Mouse (Mus musculus): ENCODE results near the gene Tbc1d4. TPM values are rescaled to one million over a fixed set of nuclear protein-coding genes. Genes with fewer than 3 reads are reported as not detected.

The Tbc1d4 gene
- total and polyA plus RNA-seq, 2 experiments from 2014 or later, result 6.9 to 14.7 TPM

DNA sequence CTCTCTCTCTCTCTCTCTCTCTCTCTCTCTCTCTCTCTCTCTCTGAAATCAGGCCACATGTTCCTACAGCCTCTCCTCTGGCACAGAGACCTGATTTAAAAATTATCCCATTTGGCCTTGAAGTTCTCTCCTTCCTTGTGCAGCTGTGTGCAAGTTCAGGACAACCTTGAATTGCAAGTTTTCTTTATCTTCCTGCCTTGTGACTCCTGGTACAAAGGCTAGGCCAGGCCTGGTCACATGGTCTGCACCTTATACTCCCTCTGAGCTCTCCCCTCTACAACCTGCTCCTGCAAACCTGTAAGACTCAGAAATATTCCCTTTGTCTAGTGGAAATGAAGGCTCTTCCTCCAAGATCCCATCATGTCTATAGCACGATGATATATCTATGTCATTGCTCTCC is 36.0 kb upstream of the Tbc1d4 start:
- H3K27me3 ChIP-seq (ENCODE audit: insufficient read depth, low read length), result no peaks in the 10 kb centered on the region
- H3K36me3 ChIP-seq (ENCODE audit: insufficient read depth), result no peaks in the 10 kb centered on the region
- H3K27ac ChIP-seq (ENCODE audit: low read depth, low read length), result no peak overlapping the region
- no peak for DNase-seq
- no peak for TF ChIP-seq CTCF (IDR thresholded peaks at IDR 0.05; ENCODE audit: low read depth)
- H3K4me1 ChIP-seq (ENCODE audit: insufficient read depth), result no peaks in the 10 kb centered on the region
- WGBS, result 90% methylated on average over 1 of the region's 1 CpGs
- no peak overlapping the region for H3K4me3 ChIP-seq (ENCODE audit: low read depth, low read length)
- no peaks in the 10 kb centered on the region for H3K9me3 ChIP-seq (ENCODE audit: low read length)
- H3K9ac ChIP-seq, result no peak overlapping the region
- H3K4me2 ChIP-seq (ENCODE audit: low read depth), result no peak overlapping the region
- no peak for ATAC-seq

DNA sequence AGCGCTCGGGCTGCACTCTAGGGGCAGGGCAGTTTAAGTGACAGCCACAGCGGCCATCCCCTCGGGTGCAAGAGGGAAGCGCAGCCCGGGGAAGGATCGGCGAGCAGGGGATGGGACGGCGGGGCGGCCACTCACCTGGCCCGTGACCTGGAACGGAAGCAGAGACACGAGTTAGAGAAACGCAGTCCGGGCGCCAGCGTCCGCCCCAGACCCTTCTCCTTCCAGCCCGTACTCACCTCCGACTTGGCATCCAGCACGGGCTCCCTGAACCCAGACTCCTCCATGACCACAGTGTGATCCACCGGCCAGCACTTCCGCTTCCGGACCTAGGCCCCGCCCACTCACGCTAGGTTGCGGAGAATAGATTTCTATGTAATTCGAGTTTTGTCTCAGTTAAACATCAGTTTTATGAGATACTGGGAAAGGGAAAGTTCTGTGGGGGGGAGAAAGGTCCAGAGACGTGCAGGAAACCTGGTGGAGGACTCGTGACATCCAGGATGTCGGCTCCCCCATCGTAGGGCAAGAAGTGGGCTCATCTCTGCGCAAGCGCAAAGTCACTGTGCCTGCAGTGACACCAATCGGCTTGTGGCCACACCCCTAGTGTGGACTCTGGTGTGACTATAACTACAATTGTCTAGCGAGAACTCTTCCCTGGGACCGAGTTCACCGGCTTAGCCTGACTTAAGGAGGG is 31.3 kb upstream of the Tbc1d4 start, which contains the start of gene Commd6:
TSS of gene Commd6 (minus strand) at position 534 of the 691 bp plus-strand sequence.
- Histone ChIP-seq H3K27ac (ENCODE audit: low read depth, low read length) (peak within 1 kb of the TSS; percentile 89), H3K36me3 (ENCODE audit: insufficient read depth) (no peaks in the 10 kb centered on the region), H3K4me3 (ENCODE audit: low read depth, low read length) (peak within 1 kb of the TSS; percentile 87), H3K9ac (peak within 1 kb of the TSS; percentile 89), H3K4me1 (ENCODE audit: insufficient read depth) (no peaks in the 10 kb centered on the region), H3K4me2 (ENCODE audit: low read depth) (peak within 1 kb of the TSS; percentile 59), H3K27me3 (ENCODE audit: insufficient read depth, low read length) (no peaks in the 10 kb centered on the region), H3K9me3 (ENCODE audit: low read length) (no peaks in the 10 kb centered on the region)
- peak; percentile 34 for TF ChIP-seq CTCF (IDR thresholded peaks at IDR 0.05; ENCODE audit: low read depth)
- under 1% methylated on average over 39 of the region's 39 CpGs for WGBS
- DNase-seq (peak; percentile 95), ATAC-seq (peak; percentile 98)

DNA sequence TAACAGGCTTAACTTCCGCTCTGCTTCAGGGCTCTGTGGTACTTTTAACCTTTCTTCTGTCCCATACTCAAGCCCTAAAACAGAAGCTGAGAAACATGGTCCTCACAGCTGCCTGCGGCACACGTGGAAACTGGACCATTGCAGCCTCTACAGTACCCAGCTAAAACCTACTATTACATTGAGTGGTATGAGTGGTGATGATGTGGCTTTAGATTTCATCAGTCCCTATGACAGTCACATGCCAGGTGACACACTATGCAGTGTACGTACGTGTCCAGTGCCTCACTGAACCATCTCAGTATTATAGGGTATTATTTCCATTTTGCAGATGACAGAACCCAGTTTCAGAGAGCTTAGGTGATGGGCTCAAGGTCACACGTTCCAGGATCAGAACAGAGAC is 28.4 kb upstream of the Tbc1d4 start:
- 89% methylated on average over 6 of the region's 6 CpGs for WGBS
- no peak overlapping the region for H3K9ac ChIP-seq
- no peaks in the 10 kb centered on the region for H3K9me3 ChIP-seq (ENCODE audit: low read length)
- no peak for DNase-seq
- H3K36me3 ChIP-seq (ENCODE audit: insufficient read depth), result peaks cover 7% of the 10 kb centered on the region; the same call in 1 of the 2 replicates
- no peak overlapping the region for H3K27ac ChIP-seq (ENCODE audit: low read depth, low read length)
- TF ChIP-seq CTCF (IDR thresholded peaks at IDR 0.05; ENCODE audit: low read depth), result no peak
- no peaks in the 10 kb centered on the region for H3K4me1 ChIP-seq (ENCODE audit: insufficient read depth)
- no peak overlapping the region for H3K4me3 ChIP-seq (ENCODE audit: low read depth, low read length)
- H3K4me2 ChIP-seq (ENCODE audit: low read depth), result no peak overlapping the region
- H3K27me3 ChIP-seq (ENCODE audit: insufficient read depth, low read length), result no peaks in the 10 kb centered on the region
- no peak for ATAC-seq

DNA sequence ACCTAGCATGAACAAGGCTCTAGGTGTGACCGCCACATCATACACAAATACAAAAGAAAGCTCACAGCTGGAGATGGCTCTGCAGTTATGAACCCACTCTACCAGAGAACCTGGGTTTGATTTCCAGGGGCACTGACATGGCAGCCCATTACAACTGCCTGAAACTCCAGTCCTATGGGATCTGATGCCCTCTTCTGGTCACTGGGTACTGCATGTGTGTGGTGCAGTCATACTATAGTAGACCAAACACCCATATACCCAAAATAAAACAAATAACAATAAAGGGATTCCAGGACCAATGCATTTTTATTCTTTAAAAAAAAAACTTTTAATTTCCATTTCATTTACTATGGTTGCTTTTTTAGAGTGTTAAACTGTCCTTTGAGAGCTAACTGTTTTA is 26.8 kb upstream of the Tbc1d4 start:
- no peak overlapping the region for H3K9ac ChIP-seq
- H3K4me1 ChIP-seq (ENCODE audit: insufficient read depth), result no peaks in the 10 kb centered on the region
- H3K9me3 ChIP-seq (ENCODE audit: low read length), result no peaks in the 10 kb centered on the region
- TF ChIP-seq CTCF (IDR thresholded peaks at IDR 0.05; ENCODE audit: low read depth), result peak; percentile 31
- no peak overlapping the region for H3K4me2 ChIP-seq (ENCODE audit: low read depth)
- H3K27ac ChIP-seq (ENCODE audit: low read depth, low read length), result no peak overlapping the region
- DNase-seq, result no peak
- peaks cover 11% of the 10 kb centered on the region; the same call in 1 of the 2 replicates for H3K36me3 ChIP-seq (ENCODE audit: insufficient read depth)
- no peaks in the 10 kb centered on the region for H3K27me3 ChIP-seq (ENCODE audit: insufficient read depth, low read length)
- WGBS, result 93% methylated on average over 1 of the region's 1 CpGs
- no peak for ATAC-seq
- H3K4me3 ChIP-seq (ENCODE audit: low read depth, low read length), result no peak overlapping the region

DNA sequence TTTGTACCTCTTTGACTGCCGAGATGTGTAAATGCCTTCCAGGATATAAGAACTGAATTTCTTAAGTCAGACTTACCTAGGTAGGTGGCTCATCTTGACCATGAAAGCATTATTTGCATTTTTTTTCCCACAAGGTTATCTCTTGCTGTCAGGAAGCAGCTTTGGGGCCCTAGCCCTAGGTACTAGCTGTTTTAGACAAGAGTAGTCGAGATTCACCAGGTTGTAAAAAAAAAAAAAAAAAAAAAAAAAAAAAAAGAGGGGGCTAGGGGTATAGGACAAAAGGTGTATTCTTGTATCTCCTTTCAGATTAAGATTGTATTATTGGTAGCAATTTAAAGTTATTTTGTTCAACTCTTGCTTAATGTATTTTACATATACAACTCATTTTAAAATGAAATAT is 21.6 kb upstream of the Tbc1d4 start:
- no peaks in the 10 kb centered on the region for H3K4me1 ChIP-seq (ENCODE audit: insufficient read depth)
- ATAC-seq (no peak), DNase-seq (no peak)
- H3K9ac ChIP-seq, result no peak overlapping the region
- H3K4me2 ChIP-seq (ENCODE audit: low read depth), result no peak overlapping the region
- no peaks in the 10 kb centered on the region for H3K9me3 ChIP-seq (ENCODE audit: low read length)
- H3K27ac ChIP-seq (ENCODE audit: low read depth, low read length), result no peak overlapping the region
- peaks cover 11% of the 10 kb centered on the region; the same call in 1 of the 2 replicates for H3K36me3 ChIP-seq (ENCODE audit: insufficient read depth)
- no peak overlapping the region for H3K4me3 ChIP-seq (ENCODE audit: low read depth, low read length)
- TF ChIP-seq CTCF (IDR thresholded peaks at IDR 0.05; ENCODE audit: low read depth), result no peak
- 90% methylated on average over 2 of the region's 2 CpGs for WGBS
- H3K27me3 ChIP-seq (ENCODE audit: insufficient read depth, low read length), result no peaks in the 10 kb centered on the region

DNA sequence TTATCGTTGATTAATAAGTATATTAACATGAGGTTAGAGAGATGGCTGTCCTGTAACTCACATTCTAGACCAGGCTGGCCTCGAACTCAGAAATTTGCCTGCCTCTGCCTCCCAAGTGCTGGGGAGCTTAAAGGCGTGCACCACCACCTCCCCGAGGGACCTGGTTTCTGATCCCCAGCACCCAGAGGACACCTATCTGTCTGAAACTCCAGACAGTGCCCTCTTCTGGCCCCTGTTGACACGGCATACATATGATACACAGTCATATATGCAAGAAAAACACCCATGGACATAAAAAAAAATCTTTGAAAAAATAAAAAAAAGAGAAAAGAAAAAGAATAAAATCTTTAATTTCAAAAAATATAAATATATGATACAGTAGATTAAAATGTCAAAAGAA is 8.7 kb upstream of the Tbc1d4 start:
- Histone ChIP-seq H3K4me3 (ENCODE audit: low read depth, low read length) (no peak overlapping the region), H3K27ac (ENCODE audit: low read depth, low read length) (no peak overlapping the region), H3K4me1 (ENCODE audit: insufficient read depth) (no peaks in the 10 kb centered on the region), H3K9me3 (ENCODE audit: low read length) (no peaks in the 10 kb centered on the region), H3K4me2 (ENCODE audit: low read depth) (no peak overlapping the region), H3K9ac (no peak overlapping the region), H3K27me3 (ENCODE audit: insufficient read depth, low read length) (no peaks in the 10 kb centered on the region), H3K36me3 (ENCODE audit: insufficient read depth) (no peaks in the 10 kb centered on the region)
- no peak for TF ChIP-seq CTCF (IDR thresholded peaks at IDR 0.05; ENCODE audit: low read depth)
- no peak for DNase-seq
- 91% methylated on average over 5 of the region's 5 CpGs for WGBS
- ATAC-seq, result no peak

DNA sequence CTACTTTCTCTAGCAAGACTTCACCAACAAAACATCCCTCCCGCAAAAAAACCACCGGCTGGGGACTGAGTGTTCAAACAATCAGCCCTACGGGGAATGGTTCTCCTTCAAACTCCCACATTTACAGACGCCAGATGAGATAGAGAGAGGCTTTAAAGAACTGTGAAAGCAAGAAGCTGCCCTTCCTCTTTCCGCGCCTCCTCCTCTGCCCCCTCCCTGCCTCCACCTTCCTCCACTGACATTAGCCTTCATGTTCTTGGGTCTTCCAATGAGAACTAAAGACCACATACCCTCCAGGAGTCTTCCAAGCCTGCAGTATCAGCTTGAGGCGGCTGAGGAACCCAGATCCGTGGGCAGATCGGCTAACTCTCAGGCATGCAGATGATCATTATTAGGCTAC is 7.2 kb upstream of the Tbc1d4 start:
- Histone ChIP-seq H3K4me1 (ENCODE audit: insufficient read depth) (no peaks in the 10 kb centered on the region), H3K4me2 (ENCODE audit: low read depth) (no peak overlapping the region), H3K27ac (ENCODE audit: low read depth, low read length) (no peak overlapping the region), H3K27me3 (ENCODE audit: insufficient read depth, low read length) (no peaks in the 10 kb centered on the region), H3K4me3 (ENCODE audit: low read depth, low read length) (no peak overlapping the region), H3K9ac (no peak overlapping the region), H3K9me3 (ENCODE audit: low read length) (no peaks in the 10 kb centered on the region), H3K36me3 (ENCODE audit: insufficient read depth) (no peaks in the 10 kb centered on the region)
- WGBS, result 84% methylated on average over 9 of the region's 9 CpGs
- ATAC-seq (no peak), DNase-seq (no peak)
- no peak for TF ChIP-seq CTCF (IDR thresholded peaks at IDR 0.05; ENCODE audit: low read depth)

Measured in forebrain, postnatal 0 days (tissue).